Mouse (Mus musculus) ES-E14 (cell line): Measurements from ENCODE around the gene Rita1.

Experiments used
- CHD2 ChIP-seq: IDR thresholded peaks from 2 replicates; pipeline ENCODE4 v1.6.1; 2014; ENCODE audit warnings: mild to moderate bottlenecking, low read depth, low read length, inconsistent platforms
- MAFK ChIP-seq: IDR thresholded peaks from 2 replicates; pipeline ENCODE4 v1.6.1; 2014; ENCODE audit warnings: mild to moderate bottlenecking, low read depth, low read length, inconsistent platforms; ENCODE audit not compliant: insufficient read depth
- ZC3H11A ChIP-seq: IDR thresholded peaks from 2 replicates; pipeline ENCODE4 v1.6.1; 2012; ENCODE audit warnings: low read depth, mild to moderate bottlenecking, inconsistent platforms, low read length, borderline replicate concordance
- ZNF384 ChIP-seq: IDR thresholded peaks from 2 replicates; pipeline ENCODE4 v1.6.1; 2012; ENCODE audit warnings: low read depth, low read length, inconsistent platforms

DNA sequence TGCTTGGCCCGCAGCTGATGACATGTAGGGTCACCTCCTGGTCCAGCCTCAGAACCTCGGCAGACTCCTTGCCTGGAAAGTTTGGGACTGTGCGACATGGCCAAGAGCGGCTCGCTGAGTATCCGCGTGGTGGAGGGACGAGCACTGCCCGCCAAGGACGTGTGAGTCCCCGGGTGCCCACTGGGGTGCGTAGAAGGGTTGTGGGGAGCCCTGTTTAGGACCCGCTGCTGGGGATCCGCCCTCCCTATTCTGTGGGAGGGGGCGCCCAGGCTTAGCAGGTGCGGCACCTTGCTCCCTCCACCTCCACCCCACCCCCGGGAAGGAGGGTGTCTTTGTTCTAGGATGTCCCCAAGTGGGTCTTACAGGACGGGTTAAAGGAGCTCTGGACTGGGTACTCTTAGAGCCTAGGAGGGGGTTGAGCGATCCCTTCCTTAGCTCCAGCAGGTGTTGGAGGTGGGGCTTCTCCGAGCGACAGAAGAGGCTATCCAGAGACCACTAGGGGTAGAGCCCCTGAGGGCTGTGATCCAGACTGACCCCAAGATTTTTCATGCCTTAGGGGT lies 37.1 kb upstream of the Rita1 start:
- TF ChIP-seq MAFK (no peak), CHD2 (no peak), ZNF384 (no peak), ZC3H11A (no peak)
